ENCODE assay signal across 7 mouse cellular contexts in genomic region chr13:58809930-58810329, GRCm38 (mm10). TPM values are rescaled to one million over a fixed set of nuclear protein-coding genes. Genes with fewer than 3 reads are reported as not detected.
DNase-seq lines count a peak whose midpoint lies in the region; ATAC-seq and TF ChIP-seq lines count a peak whose summit lies in the region.

No protein-coding gene starts in this region.

- peak overlapping the region; percentile 72 for H3K4me2 ChIP-seq in forebrain, postnatal 0 days (ENCODE audit: low read depth)
- no peak overlapping the region for H3K4me2 ChIP-seq in intestine, postnatal 0 days (replicated peaks; ENCODE audit: low read depth)

- no peaks in the 10 kb centered on the region for H3K9me3 ChIP-seq in forebrain, postnatal 0 days (ENCODE audit: low read length)
- no peaks in the 10 kb centered on the region for H3K9me3 ChIP-seq in intestine, postnatal 0 days (ENCODE audit: control insufficient read depth)

- H3K4me1 ChIP-seq in cortical plate, adult 2 months (ENCODE audit: control insufficient read depth, insufficient read depth, low read length): peaks cover 7% of the 10 kb centered on the region
- H3K4me1 ChIP-seq in forebrain, postnatal 0 days (ENCODE audit: insufficient read depth): peaks cover 24% of the 10 kb centered on the region
- no peaks in the 10 kb centered on the region for H3K4me1 ChIP-seq in intestine, postnatal 0 days (replicated peaks; ENCODE audit: control insufficient read depth, insufficient read depth, low read length)

- peak overlapping the region; percentile 88 for H3K9ac ChIP-seq in forebrain, postnatal 0 days
- H3K9ac ChIP-seq in intestine, postnatal 0 days (ENCODE audit: low read depth, low read length): no peak overlapping the region

- peak; percentile 61 for DNase-seq in forebrain, postnatal 0 days
- DNase-seq in layer of hippocampus, postnatal 36 days: peak; percentile 56 to 63
- peak; percentile 71 for DNase-seq in right cerebral cortex, adult 18-20 months
- DNase-seq in kidney, postnatal 4 days: no peak
- no peak for DNase-seq in embryo, embryonic 11 days

- peak overlapping the region; percentile 89 for H3K4me3 ChIP-seq in cortical plate, adult 2 months (ENCODE audit: insufficient read depth, low read length)
- peak overlapping the region; percentile 62 for H3K4me3 ChIP-seq in forebrain, postnatal 0 days (ENCODE audit: low read depth, low read length)
- no peak overlapping the region for H3K4me3 ChIP-seq in intestine, postnatal 0 days (ENCODE audit: low read depth, low read length)

- H3K27ac ChIP-seq in cortical plate, adult 2 months (ENCODE audit: insufficient read depth, low read length): peak overlapping the region; percentile 31; the same call in 1 of the 2 replicates
- H3K27ac ChIP-seq in forebrain, postnatal 0 days (ENCODE audit: low read depth, low read length): peak overlapping the region; percentile 96
- H3K27ac ChIP-seq in intestine, postnatal 0 days (ENCODE audit: low read depth, low read length): no peak overlapping the region

- no peak for TF ChIP-seq CTCF in cortical plate, adult 2 months (IDR thresholded peaks at IDR 0.05; ENCODE audit: extremely low read depth, insufficient read depth, low read length)
- no peak for TF ChIP-seq CTCF in forebrain, postnatal 0 days (IDR thresholded peaks at IDR 0.05; ENCODE audit: low read depth)
- TF ChIP-seq CTCF in intestine, postnatal 0 days (IDR thresholded peaks at IDR 0.05; ENCODE audit: low read depth): no peak

- H3K27me3 ChIP-seq in forebrain, postnatal 0 days (ENCODE audit: insufficient read depth, low read length): no peaks in the 10 kb centered on the region
- H3K27me3 ChIP-seq in intestine, postnatal 0 days (replicated peaks; ENCODE audit: control insufficient read depth, insufficient read depth, low read length): peaks cover 49% of the 10 kb centered on the region

- no peak for TF ChIP-seq POLR2A in cortical plate, adult 2 months (IDR thresholded peaks at IDR 0.05; ENCODE audit: extremely low read depth, insufficient read depth, low read length)

- no peak for ATAC-seq in forebrain, postnatal 0 days
- ATAC-seq in intestine, postnatal 0 days: no peak

- 20% methylated on average over 8 of the region's 8 CpGs for WGBS in forebrain, postnatal 0 days
- WGBS in intestine, postnatal 0 days: 87% methylated on average over 8 of the region's 8 CpGs

- peaks cover 6% of the 10 kb centered on the region; the same call in 1 of the 2 replicates for H3K36me3 ChIP-seq in forebrain, postnatal 0 days (ENCODE audit: insufficient read depth)
- H3K36me3 ChIP-seq in intestine, postnatal 0 days (ENCODE audit: control insufficient read depth, insufficient read depth): no peaks in the 10 kb centered on the region

RNA-seq across cellular contexts. Expression of gene Ntrk2, which starts 3.6 kb away (rescaled TPM):
- 200 and 214 TPM in 2 replicates for polyA plus RNA-seq in cortical plate, adult 2 months (2012; rRNA removed)
- total RNA-seq in forebrain, postnatal 0 days (2014; rRNA removed): 180 and 184 TPM in 2 replicates
- 102 and 131 TPM in 2 replicates for polyA plus RNA-seq in forebrain, postnatal 0 days (2015; fragmentation: Nextera tagmentation; extraction: Ambion mirVana)
- 100 to 1,000 TPM; 321 to 331 TPM for total RNA-seq in layer of hippocampus, postnatal 36 days (2021)
- polyA plus RNA-seq in intestine, postnatal 0 days (2015; fragmentation: Nextera tagmentation; extraction: Ambion mirVana): 0.81 and 1.6 TPM in 2 replicates

Comparison
In these comparisons a context has a peak if more than half of its experiments do, and no peak if none do; other contexts are left out.
1. DNase-seq: peak in forebrain, postnatal 0 days (single experiment), layer of hippocampus, postnatal 36 days (2 of 2) and right cerebral cortex, adult 18-20 months (single experiment); none in kidney, postnatal 4 days (0 of 2) and embryo, embryonic 11 days (single experiment).
2. RNA of gene Ntrk2, which starts 3.6 kb away (polyA plus RNA-seq): 200 to 214 TPM in cortical plate, adult 2 months and 102 to 131 TPM in forebrain, postnatal 0 days; 0.81 to 1.6 TPM in intestine, postnatal 0 days; every median in the first group is over 10 times any median in the second.